Mouse (Mus musculus): Measurements from ENCODE around the gene Tbx20. TPM values are rescaled to one million over a fixed set of nuclear protein-coding genes. Genes with fewer than 3 reads are reported as not detected.

The Tbx20 gene
- polyA plus RNA-seq, 1 experiment from 2014 or later = 0.45 TPM

- WGBS = 48% methylated on average over 4 of the region's 4 CpGs
- Histone ChIP-seq H3K4me2 (replicated peaks) (no peak overlapping the region), H3K9ac (no peak overlapping the region), H3K4me1 (replicated peaks) (no peaks in the 10 kb centered on the region), H3K4me3 (replicated peaks) (no peak overlapping the region), H3K36me3 (no peaks in the 10 kb centered on the region), H3K27me3 (replicated peaks) (no peaks in the 10 kb centered on the region), H3K27ac (no peak overlapping the region), H3K9me3 (no peaks in the 10 kb centered on the region)
- no peak for ATAC-seq
These were observed 13.6 kb downstream of the Tbx20 start for GRCm38 (mm10) chr9:24760461-24760860.

DNA sequence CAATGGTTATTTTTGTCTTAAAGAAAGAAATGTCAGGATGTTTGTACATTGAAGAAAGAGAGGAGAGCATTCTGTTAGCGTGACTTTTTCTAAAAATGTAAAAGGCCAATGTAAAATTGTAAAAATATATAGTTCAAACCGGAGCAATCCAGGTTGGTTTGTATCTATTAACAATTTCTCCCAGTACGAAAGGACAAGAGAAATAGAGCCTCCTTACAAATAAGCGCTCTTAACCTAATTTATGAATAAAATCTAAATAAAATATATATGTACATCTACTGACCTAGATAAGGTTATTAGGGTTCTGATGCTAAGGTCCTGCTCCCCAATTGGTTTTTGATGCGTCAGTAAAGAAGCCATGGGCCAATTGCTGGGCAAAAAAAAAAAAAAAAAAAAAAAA lies 29.1 kb downstream of the Tbx20 start:
- Histone ChIP-seq H3K36me3 (no peaks in the 10 kb centered on the region), H3K27me3 (replicated peaks) (no peaks in the 10 kb centered on the region), H3K4me2 (replicated peaks) (no peak overlapping the region), H3K9ac (no peak overlapping the region), H3K4me3 (replicated peaks) (no peak overlapping the region), H3K4me1 (replicated peaks) (no peaks in the 10 kb centered on the region), H3K27ac (no peak overlapping the region), H3K9me3 (no peaks in the 10 kb centered on the region)
- ATAC-seq = no peak
- 85% methylated on average over 5 of the region's 5 CpGs for WGBS

DNA sequence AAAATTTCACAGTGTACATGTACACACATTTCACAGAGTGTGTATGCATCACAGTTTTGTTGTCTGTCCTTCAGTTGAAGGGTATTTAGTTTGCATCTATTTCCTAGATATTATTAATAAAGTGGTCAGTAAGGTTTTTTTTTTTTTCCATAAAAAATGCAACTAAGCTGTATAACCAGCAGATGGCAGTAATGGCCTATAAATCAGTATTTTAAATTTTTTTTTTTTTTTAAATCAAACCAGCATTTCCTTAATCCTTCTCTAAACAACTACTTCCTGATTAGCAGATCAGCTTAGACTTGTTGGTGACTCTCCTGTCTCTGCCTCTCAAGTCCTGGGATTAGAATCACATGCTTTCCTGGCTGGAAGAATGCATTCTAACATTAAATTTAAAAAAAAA lies 72.9 kb downstream of the Tbx20 start:
- no peak overlapping the region for H3K4me3 ChIP-seq (replicated peaks)
- H3K9me3 ChIP-seq = no peaks in the 10 kb centered on the region
- no peak overlapping the region for H3K4me2 ChIP-seq (replicated peaks)
- no peak overlapping the region for H3K9ac ChIP-seq
- H3K4me1 ChIP-seq (replicated peaks) = no peaks in the 10 kb centered on the region; the same call in 1 of the 2 replicates
- peaks cover 4% of the 10 kb centered on the region; the same call in 1 of the 2 replicates for H3K27me3 ChIP-seq (replicated peaks)
- no peaks in the 10 kb centered on the region for H3K36me3 ChIP-seq
- H3K27ac ChIP-seq = no peak overlapping the region
- ATAC-seq = no peak

DNA sequence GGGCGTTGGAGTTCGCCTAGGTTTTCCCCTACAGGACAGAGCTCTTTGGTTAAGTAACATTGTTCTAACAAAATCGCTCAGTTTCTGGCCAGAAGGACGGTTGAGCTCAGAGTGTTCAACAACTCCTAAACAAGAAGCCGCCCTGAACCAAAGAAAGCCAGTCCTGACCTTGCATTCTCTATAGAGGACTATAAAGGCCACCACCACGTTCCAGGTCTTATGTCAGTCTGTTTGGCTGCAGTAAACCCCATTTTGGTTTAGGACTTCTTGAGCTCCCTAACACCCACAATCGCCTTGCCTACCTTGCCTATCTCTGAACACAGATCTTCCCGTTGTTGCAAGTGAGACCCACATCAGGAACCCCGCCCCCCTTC lies 77.7 kb downstream of the Tbx20 start:
- Histone ChIP-seq H3K27ac (no peak overlapping the region), H3K9me3 (no peaks in the 10 kb centered on the region), H3K36me3 (no peaks in the 10 kb centered on the region), H3K9ac (peak overlapping the region; percentile 20; the same call in 1 of the 2 replicates), H3K4me3 (replicated peaks) (peak overlapping the region; percentile 38), H3K4me2 (replicated peaks) (peak overlapping the region; percentile 92), H3K27me3 (replicated peaks) (peaks cover 12% of the 10 kb centered on the region), H3K4me1 (replicated peaks) (peaks cover 6% of the 10 kb centered on the region; the same call in 1 of the 2 replicates)
- no peak for ATAC-seq
- WGBS = 10% methylated on average over 9 of the region's 9 CpGs

- Histone ChIP-seq H3K36me3 (no peaks in the 10 kb centered on the region), H3K27me3 (replicated peaks) (peaks cover 12% of the 10 kb centered on the region), H3K9ac (peak within 1 kb of the TSS; percentile 20; the same call in 1 of the 2 replicates), H3K27ac (no peak within 1 kb of the TSS), H3K4me3 (replicated peaks) (peak within 1 kb of the TSS; percentile 38), H3K9me3 (no peaks in the 10 kb centered on the region), H3K4me2 (replicated peaks) (peak within 1 kb of the TSS; percentile 92), H3K4me1 (replicated peaks) (peaks cover 6% of the 10 kb centered on the region; the same call in 1 of the 2 replicates)
- peak; percentile 58 for ATAC-seq
- under 1% methylated on average over 45 of the region's 45 CpGs for WGBS
These were observed 78.3 kb downstream of the Tbx20 start, which contains the start of gene Dpy19l2 for GRCm38 (mm10) chr9:24695700-24696404. Dpy19l2 (minus strand) TSS chr9:24696293.

Other genes starting within 250 kb of the Tbx20 start
- gene Cypt4, start 149.1 kb downstream of the Tbx20 start, polyA plus RNA-seq (2015; fragmentation: Nextera tagmentation; extraction: Ambion mirVana) = not detected in 2 replicates
- gene Dpy19l2, start 78.0 kb downstream of the Tbx20 start, polyA plus RNA-seq (2015; fragmentation: Nextera tagmentation; extraction: Ambion mirVana) = not detected in 2 replicates

Measured in intestine, embryonic 15.5 days (tissue).